ENCODE assay signal across 9 mouse cellular contexts in genomic region chr4:136898637-136899036, GRCm38 (mm10). TPM values are rescaled to one million over a fixed set of nuclear protein-coding genes. Genes with fewer than 3 reads are reported as not detected.
DNase-seq lines count a peak whose midpoint lies in the region; ATAC-seq and TF ChIP-seq lines count a peak whose summit lies in the region.
"Had no signal": no experiment of that assay in that cellular context is flagged by ENCODE, and none has a peak within 500 bp of the region (broad histone marks: within the 10 kb centered on the region; RNA-seq: fewer than 3 reads in every experiment).

TSS of gene C1qa (minus strand) at chr4:136898803.

- no peaks in the 10 kb centered on the region for H3K36me3 ChIP-seq in heart, embryonic 10.5 days
- H3K36me3 ChIP-seq in intestine, postnatal 0 days (ENCODE audit: control insufficient read depth, insufficient read depth): no peaks in the 10 kb centered on the region
- H3K36me3 ChIP-seq in midbrain, embryonic 14.5 days (ENCODE audit: control insufficient read depth, insufficient read depth, low read length): no peaks in the 10 kb centered on the region

- no peak within 1 kb of the TSS for H3K27ac ChIP-seq in heart, embryonic 10.5 days
- no peak within 1 kb of the TSS for H3K27ac ChIP-seq in intestine, postnatal 0 days (ENCODE audit: low read depth, low read length)
- no peak within 1 kb of the TSS for H3K27ac ChIP-seq in midbrain, embryonic 14.5 days (replicated peaks; ENCODE audit: low read depth, low read length)

- 71% methylated on average over 9 of the region's 9 CpGs for WGBS in heart, embryonic 10.5 days
- 64% methylated on average over 9 of the region's 9 CpGs for WGBS in intestine, postnatal 0 days
- WGBS in midbrain, embryonic 14.5 days: 79% methylated on average over 9 of the region's 9 CpGs

- H3K4me3 ChIP-seq in heart, embryonic 10.5 days: no peak within 1 kb of the TSS
- no peak within 1 kb of the TSS for H3K4me3 ChIP-seq in intestine, postnatal 0 days (ENCODE audit: low read depth, low read length)
- no peak within 1 kb of the TSS for H3K4me3 ChIP-seq in midbrain, embryonic 14.5 days (replicated peaks; ENCODE audit: low read depth, low read length)

- peak; percentile 29 to 79 for DNase-seq in heart, adult 18-20 months
- no peak for DNase-seq in heart, embryonic 10.5 days (ENCODE audit: low spot score)
- no peak for DNase-seq in adrenal gland, adult 8-10 months
- peak; percentile 21 for DNase-seq in gastrocnemius, postnatal 25 days
- DNase-seq in midbrain, embryonic 14.5 days: no peak
- DNase-seq in urinary bladder, adult 18-20 months (ENCODE audit: low spot score in 2 of 2): no peak
- no peak for DNase-seq in embryo, embryonic 9.5 days (ENCODE audit: extremely low spot score)

- no peaks in the 10 kb centered on the region for H3K9me3 ChIP-seq in heart, embryonic 10.5 days
- no peaks in the 10 kb centered on the region for H3K9me3 ChIP-seq in intestine, postnatal 0 days (ENCODE audit: control insufficient read depth)
- H3K9me3 ChIP-seq in midbrain, embryonic 14.5 days (ENCODE audit: control insufficient read depth, low read length): no peaks in the 10 kb centered on the region

- no peak within 1 kb of the TSS for H3K4me2 ChIP-seq in intestine, postnatal 0 days (replicated peaks; ENCODE audit: low read depth)
- no peak within 1 kb of the TSS for H3K4me2 ChIP-seq in midbrain, embryonic 14.5 days (ENCODE audit: low read length)

- TF ChIP-seq CTCF in intestine, postnatal 0 days (IDR thresholded peaks at IDR 0.05; ENCODE audit: low read depth): no peak

- H3K27me3 ChIP-seq in heart, embryonic 10.5 days (ENCODE audit: insufficient read depth, poor library complexity, severe bottlenecking): peaks cover 73% of the 10 kb centered on the region
- peaks cover 21% of the 10 kb centered on the region; the same call in 1 of the 2 replicates for H3K27me3 ChIP-seq in intestine, postnatal 0 days (replicated peaks; ENCODE audit: control insufficient read depth, insufficient read depth, low read length)
- H3K27me3 ChIP-seq in midbrain, embryonic 14.5 days (ENCODE audit: control insufficient read depth, insufficient read depth, low read length): peaks cover 33% of the 10 kb centered on the region

- peaks cover 5% of the 10 kb centered on the region for H3K4me1 ChIP-seq in heart, embryonic 10.5 days
- no peaks in the 10 kb centered on the region for H3K4me1 ChIP-seq in intestine, postnatal 0 days (replicated peaks; ENCODE audit: control insufficient read depth, insufficient read depth, low read length)
- H3K4me1 ChIP-seq in midbrain, embryonic 14.5 days (ENCODE audit: control insufficient read depth, insufficient read depth, low read length): no peaks in the 10 kb centered on the region

- H3K9ac ChIP-seq in intestine, postnatal 0 days (ENCODE audit: low read depth, low read length): no peak within 1 kb of the TSS
- H3K9ac ChIP-seq in midbrain, embryonic 14.5 days (replicated peaks; ENCODE audit: low read length): no peak within 1 kb of the TSS

- ATAC-seq in intestine, postnatal 0 days: no peak
- no peak for ATAC-seq in midbrain, embryonic 14.5 days (ENCODE audit: low FRiP score, low TSS enrichment)

RNA-seq across cellular contexts. Expression of gene C1qa, which starts in this region (rescaled TPM):
- 10 to 100 TPM; 44.4 to 55.2 TPM for total RNA-seq in heart, adult 18-20 months (2021)
- 1.3 and 4.2 TPM in 2 replicates for polyA plus RNA-seq in heart, embryonic 10.5 days (2016; fragmentation: Nextera tagmentation; extraction: Ambion mirVana)
- total RNA-seq in adrenal gland, adult 8-10 months (2022): 10 to 100 TPM; 65.2 to 96.6 (median 77.6) TPM
- 10 to 100 TPM; 11.6 to 15.5 TPM for total RNA-seq in gastrocnemius, postnatal 25 days (2021)
- polyA plus RNA-seq in intestine, postnatal 0 days (2015; fragmentation: Nextera tagmentation; extraction: Ambion mirVana): 44.8 and 48.0 TPM in 2 replicates
- 12.7 and 23.0 TPM in 2 replicates for polyA plus RNA-seq in midbrain, embryonic 14.5 days (2014; fragmentation: Nextera tagmentation; extraction: Ambion mirVana)
- total RNA-seq: CH12.LX had no signal

Comparison
In these comparisons a context has a peak if more than half of its experiments do, and no peak if none do; other contexts are left out.
1. DNase-seq: peak in heart, adult 18-20 months (2 of 2) and gastrocnemius, postnatal 25 days (single experiment); none in heart, embryonic 10.5 days (single experiment), adrenal gland, adult 8-10 months (single experiment), midbrain, embryonic 14.5 days (single experiment), urinary bladder, adult 18-20 months (0 of 2) and embryo, embryonic 9.5 days (single experiment).